Mouse (Mus musculus) gastrocnemius, adult 2 months (tissue): ENCODE data around the gene Wdr24. TPM values are rescaled to one million over a fixed set of nuclear protein-coding genes. Genes with fewer than 3 reads are reported as not detected.

Experiments
- DNase-seq: peaks from one replicate; pipeline ENCODE4 v3.0.0; 2022
- H3K27ac ChIP-seq: fragments of 200-600 bp; 2 replicates; pipeline ENCODE4 v1.8.1; 2022; ENCODE audit warnings: mild to moderate bottlenecking
- H3K4me3 ChIP-seq: fragments of 200-600 bp; 2 replicates; pipeline ENCODE4 v1.8.1; 2022; ENCODE audit warnings: mild to moderate bottlenecking, moderate library complexity
- CTCF ChIP-seq: fragments of 200-600 bp; IDR thresholded peaks from 2 replicates; pipeline ENCODE4 v1.8.1; 2022; ENCODE audit warnings: antibody characterized with exemption, mild to moderate bottlenecking, moderate library complexity
- intact Hi-C: fragments of 180-260 bp; cut with DNase I; formaldehyde crosslinking; loops from one replicate; pipeline ENCODE4 v1.15.1; 2025
- total RNA-seq, 2 experiments: library from RNA; stranded (reverse); gene quantifications; 2 replicates each; pipeline ENCODE4 v1.2.3; 2021

The Wdr24 gene
- total RNA-seq, 2 experiments from 2014 or later = 8.7 to 10.0 TPM

GRCm38 (mm10) chr17:25809606-25810340 is 13.7 kb upstream of the Wdr24 start:
- DNase-seq = no peak
- no peak for TF ChIP-seq CTCF
- intact Hi-C loops = no loop called here
- Histone ChIP-seq H3K4me3 (peak overlapping the region; percentile 82), H3K27ac (peak overlapping the region; percentile 24; the same call in 1 of the 2 replicates)

DNA sequence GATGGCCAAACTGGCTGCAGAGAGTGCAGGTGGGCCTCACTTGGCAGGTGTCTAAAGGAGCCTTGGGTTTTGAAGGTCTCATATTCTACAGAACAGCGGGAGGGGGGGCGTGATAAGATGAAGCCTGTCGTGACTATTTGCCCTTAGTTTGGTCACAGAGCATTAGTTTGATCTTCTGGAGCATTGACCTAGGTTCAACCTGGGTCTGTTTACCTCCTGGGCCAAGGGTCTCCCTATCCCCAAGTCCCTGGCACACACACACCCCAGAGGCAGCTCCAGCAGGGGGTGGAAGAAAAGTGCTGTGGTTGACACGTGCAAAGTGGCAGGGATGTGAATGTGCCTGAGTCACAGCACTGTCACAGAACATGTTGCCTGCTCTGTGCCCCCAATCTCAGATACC is 12.5 kb upstream of the Wdr24 start:
- no peak for DNase-seq
- TF ChIP-seq CTCF = no peak
- intact Hi-C loops = no loop called here
- H3K4me3 ChIP-seq = no peak overlapping the region
- no peak overlapping the region for H3K27ac ChIP-seq

DNA sequence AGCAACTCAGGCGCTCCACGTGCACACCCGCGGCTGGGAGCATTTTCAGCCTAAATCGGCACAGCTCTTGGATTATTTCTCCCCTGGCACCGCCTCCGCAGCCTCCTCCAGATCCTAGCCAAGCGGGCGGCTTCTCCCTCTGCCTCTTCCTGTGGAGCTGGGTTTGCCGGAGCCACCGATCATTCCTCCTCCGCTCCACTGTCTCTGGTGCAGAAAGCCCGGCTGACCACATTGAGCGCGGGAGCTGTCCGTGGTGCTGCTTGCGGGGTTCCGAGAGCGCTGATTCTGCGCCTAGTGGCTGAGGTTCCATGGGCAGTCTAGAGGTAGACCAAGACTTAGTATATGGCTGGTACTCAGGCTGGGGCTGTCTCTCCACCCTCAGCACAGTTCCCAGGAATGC is 10.0 kb upstream of the Wdr24 start:
- DNase-seq = peak; percentile 84
- TF ChIP-seq CTCF = peak; percentile 54
- no peak overlapping the region for H3K4me3 ChIP-seq
- intact Hi-C loops = no loop called here
- H3K27ac ChIP-seq = no peak overlapping the region

DNA sequence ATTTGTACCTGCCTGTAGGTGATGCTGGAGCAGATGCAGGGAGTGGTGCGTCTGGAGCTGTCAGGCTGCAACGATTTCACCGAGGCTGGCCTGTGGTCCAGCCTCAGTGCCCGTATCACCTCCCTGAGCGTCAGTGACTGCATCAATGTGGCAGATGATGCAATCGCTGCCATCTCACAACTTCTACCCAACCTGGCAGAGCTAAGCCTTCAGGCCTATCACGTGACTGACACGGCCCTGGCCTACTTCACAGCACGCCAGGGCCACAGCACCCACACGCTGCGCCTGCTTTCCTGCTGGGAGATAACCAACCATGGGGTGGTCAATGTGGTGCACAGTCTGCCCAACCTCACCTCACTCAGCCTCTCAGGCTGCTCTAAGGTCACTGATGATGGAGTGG is 5.8 kb upstream of the Wdr24 start:
- H3K4me3 ChIP-seq = no peak overlapping the region
- intact Hi-C loops = no loop called here
- no peak for DNase-seq
- no peak for TF ChIP-seq CTCF
- H3K27ac ChIP-seq = no peak overlapping the region

DNA sequence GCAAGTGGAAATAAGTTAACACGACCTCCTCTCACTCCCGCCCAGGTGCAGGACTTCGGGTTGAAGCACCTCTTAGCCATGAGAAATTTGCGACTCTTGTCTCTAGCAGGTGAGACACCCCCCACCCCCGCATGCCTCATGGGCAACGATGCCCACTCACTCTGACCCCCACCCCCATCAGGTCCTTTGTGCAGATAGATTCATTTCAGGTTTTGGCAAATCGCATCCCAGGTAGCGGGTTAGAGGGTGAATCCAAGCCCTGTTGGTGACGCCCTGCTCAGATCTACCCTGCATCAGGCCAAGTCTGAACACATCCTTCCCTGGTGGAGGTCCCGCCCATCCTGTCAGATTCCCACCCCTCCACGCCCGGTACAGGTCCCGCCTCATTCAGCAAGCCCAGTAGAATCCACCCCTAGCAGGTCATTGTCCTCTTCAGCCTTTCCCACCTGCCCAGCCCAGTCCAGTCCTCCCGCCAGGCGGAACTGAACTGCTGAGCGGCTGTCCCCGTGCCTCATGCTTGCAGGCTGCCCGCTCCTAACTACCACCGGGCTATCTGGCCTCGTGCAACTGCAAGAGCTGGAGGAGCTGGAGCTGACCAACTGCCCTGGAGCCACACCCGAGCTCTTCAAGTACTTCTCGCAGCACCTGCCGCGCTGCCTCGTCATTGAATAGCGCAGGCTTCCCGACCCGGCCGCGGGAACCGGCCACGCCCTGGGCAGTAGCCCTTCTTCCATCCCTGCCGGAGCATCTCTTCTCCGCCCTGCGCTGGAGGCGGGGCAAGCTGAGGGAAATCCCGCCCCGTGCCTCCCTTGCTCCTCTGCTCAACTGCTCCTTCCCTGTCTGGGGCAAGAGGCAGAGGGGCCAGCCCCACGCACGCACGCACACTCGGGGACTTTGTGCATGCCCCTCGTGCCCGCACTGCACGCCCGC is 4.3 kb upstream of the Wdr24 start:
- no peak for DNase-seq
- intact Hi-C loops = no loop called here
- no peak overlapping the region for H3K27ac ChIP-seq
- TF ChIP-seq CTCF = no peak
- peak overlapping the region; percentile 23; the same call in 1 of the 2 replicates for H3K4me3 ChIP-seq

DNA sequence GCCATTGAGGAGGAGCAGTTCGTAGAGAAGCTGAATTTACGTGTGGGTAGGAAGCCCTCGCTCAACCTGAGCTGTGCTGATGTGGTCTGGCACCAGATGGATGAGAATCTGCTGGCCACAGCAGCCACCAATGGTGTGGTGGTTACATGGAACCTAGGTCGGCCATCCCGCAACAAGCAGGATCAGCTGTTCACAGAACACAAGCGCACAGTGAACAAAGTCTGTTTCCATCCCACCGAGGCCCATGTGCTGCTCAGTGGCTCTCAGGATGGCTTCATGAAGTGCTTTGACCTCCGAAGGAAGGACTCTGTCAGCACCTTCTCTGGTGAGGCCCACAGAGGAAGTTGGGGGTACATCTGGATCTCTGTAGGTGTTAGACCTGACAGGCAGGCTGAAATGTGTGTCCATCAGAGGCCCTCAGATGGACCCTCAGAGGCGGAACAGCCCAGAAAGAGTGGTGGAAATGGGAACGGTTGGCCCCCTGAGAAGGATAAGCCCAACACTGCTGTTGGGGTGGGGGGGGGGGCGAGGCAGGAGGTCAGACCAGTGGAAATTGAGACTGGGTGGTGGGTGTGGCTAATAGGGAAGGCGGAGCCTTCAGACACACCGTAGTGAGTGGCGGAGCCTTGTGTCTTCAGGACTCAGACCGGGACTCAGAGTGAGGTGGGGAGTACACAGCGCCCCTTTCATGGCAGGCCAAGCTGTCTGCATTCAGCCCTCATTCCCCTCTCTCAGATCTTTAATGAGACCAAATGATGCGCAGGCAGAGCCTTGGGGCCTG is 1.1 kb downstream of the Wdr24 start:
- H3K4me3 ChIP-seq = peak overlapping the region; percentile 85
- DNase-seq = no peak
- H3K27ac ChIP-seq = no peak overlapping the region
- TF ChIP-seq CTCF = no peak
- intact Hi-C loops = no loop called here

DNA sequence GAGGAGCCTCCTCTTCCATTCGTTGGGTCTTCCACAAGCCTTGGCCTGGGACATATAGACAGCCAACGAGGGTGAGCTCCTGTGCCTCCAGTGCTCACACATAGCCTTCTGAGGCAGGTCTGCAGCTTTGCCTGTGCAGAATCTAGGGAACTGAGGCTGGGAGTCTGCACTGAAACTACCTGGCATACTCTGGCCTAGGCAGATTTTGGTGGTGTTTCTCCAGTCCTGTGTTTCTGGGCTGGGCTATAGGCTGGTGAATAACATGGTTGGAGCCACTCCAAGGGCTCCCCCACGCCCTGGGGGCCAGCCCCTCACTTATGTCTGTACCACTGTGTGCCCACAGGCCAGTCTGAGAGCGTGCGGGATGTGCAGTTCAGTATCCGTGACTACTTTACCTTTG is 1.9 kb downstream of the Wdr24 start:
- H3K4me3 ChIP-seq = no peak overlapping the region
- intact Hi-C loops = no loop called here
- TF ChIP-seq CTCF = no peak
- DNase-seq = no peak
- no peak overlapping the region for H3K27ac ChIP-seq

- H3K27ac ChIP-seq = no peak overlapping the region
- H3K4me3 ChIP-seq = no peak overlapping the region
- DNase-seq = no peak
- intact Hi-C loops = no loop called here
- no peak for TF ChIP-seq CTCF
Measured at GRCm38 (mm10) chr17:25825984-25826570, 2.6 kb downstream of the Wdr24 start.

DNA sequence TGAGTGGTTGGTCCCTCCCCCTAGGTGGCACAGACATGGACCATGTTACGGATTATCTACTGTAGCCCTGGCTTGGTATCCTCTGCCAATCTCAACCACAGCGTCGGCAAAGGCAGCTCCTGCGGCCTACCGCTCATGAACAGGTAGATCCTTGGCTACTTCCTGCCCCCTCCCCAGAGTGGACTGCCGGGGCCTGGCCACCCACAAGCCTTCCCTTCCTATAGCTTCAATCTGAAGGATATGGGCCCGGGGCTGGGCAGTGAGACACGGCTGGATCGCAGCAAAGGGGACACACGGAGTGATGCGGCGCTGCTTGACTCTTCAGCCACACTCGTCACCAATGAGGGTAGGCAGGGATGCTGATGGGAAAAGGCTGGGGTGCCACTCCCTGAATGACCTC is 3.6 kb downstream of the Wdr24 start:
- TF ChIP-seq CTCF = no peak
- DNase-seq = no peak
- Histone ChIP-seq H3K4me3 (no peak overlapping the region), H3K27ac (no peak overlapping the region)
- intact Hi-C loops = no loop called here

DNA sequence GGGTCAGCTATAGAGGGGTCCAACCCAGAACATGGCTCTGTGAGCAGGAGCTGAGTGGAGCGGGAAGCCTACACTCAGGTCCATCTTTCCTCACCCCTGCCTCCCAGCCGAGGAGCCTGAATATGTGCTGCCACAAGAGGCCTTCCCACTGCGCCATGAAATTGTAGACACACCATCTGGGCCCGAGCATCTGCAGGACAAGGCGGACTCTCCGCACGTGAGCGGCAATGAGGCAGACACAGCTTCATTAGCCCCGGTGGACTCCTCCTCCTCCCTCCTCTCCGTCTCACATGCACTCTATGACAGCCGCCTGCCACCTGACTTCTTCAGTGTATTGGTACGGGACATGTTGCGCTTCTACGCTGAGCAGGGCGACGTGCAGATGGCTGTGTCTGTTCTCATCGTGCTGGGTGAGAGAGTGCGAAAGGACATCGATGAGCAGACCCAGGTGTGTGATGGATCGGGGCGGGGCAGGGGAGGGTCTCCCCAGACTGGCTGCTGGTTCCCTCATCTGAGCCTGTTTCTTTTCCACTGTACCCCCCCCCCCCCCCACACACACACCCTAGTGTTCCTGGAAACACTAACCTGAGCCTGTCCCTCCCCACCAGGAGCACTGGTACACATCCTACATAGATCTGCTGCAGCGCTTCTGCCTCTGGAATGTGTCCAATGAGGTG is 4.3 kb downstream of the Wdr24 start:
- no peak overlapping the region for H3K27ac ChIP-seq
- intact Hi-C loops = no loop called here
- no peak for TF ChIP-seq CTCF
- H3K4me3 ChIP-seq = no peak overlapping the region
- DNase-seq = no peak

DNA sequence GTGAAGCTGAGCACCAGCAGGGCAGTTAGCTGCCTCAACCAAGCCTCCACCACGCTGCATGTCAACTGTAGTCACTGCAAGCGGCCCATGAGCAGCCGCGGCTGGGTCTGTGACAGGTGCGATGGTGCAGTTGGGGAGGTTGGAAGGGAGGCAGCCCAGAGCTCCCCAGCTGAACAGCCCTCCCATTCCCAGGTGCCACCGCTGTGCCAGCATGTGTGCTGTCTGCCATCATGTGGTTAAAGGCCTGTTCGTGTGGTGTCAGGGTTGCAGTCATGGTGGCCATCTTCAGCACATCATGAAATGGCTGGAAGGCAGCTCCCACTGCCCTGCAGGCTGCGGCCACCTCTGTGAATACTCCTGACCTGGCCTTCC is 4.8 kb downstream of the Wdr24 start:
- Histone ChIP-seq H3K27ac (peak overlapping the region; percentile 83), H3K4me3 (peak overlapping the region; percentile 71)
- intact Hi-C loops = no loop called here
- DNase-seq = no peak
- no peak for TF ChIP-seq CTCF
